Mouse (Mus musculus): ENCODE results near the gene Olr1.
"Not testable (repeated sequence)": the region's sequence is repeated elsewhere in the genome, so short reads cannot be mapped to it uniquely, and the experiment has no call there.

Gene Olr1

GRCm38 (mm10) chr6:129515068-129515467, 8.1 kb upstream of the Olr1 start:
- ChIA-PET POLR2A (no interaction called here), CTCF (no interaction called here)

- ChIA-PET CTCF (no interaction called here), POLR2A (interaction anchor here in 1 of 4 experiments (0.6 kb wide), 1 partner anchor 1987 kb away, joined by 4 read pairs; no protein-coding TSS in a partner anchor)
These were observed 7.4 kb upstream of the Olr1 start for GRCm38 (mm10) chr6:129514376-129514775.

- CTCF ChIA-PET, result no interaction called here
- POLR2A ChIA-PET, result no interaction called here
These were observed 6.4 kb upstream of the Olr1 start for GRCm38 (mm10) chr6:129513409-129513808.

- CTCF ChIA-PET, result no interaction called here
- POLR2A ChIA-PET, result no interaction called here
These were observed 5.9 kb upstream of the Olr1 start for GRCm38 (mm10) chr6:129512868-129513267.

- POLR2A ChIA-PET, result no interaction called here
- CTCF ChIA-PET, result no interaction called here
These were observed 5.4 kb upstream of the Olr1 start, which contains the start of gene Tmem52b for GRCm38 (mm10) chr6:129512367-129512766. Gene Tmem52b, plus strand, starts transcription at chr6:129512555.

- CTCF ChIA-PET, result no interaction called here
- POLR2A ChIA-PET, result interaction anchor here in 1 of 4 experiments (1.9 kb wide), 1 partner anchor 22 kb away, joined by 6 read pairs; the partner anchor contains the start of gene Gabarapl1
These were observed 3.4 kb upstream of the Olr1 start for GRCm38 (mm10) chr6:129510120-129510911.

GRCm38 (mm10) chr6:129503471-129503870, 3.5 kb downstream of the Olr1 start:
- POLR2A ChIA-PET, result no interaction called here
- CTCF ChIA-PET, result no interaction called here

GRCm38 (mm10) chr6:129499516-129499915, 7.4 kb downstream of the Olr1 start:
- POLR2A ChIA-PET, CTCF ChIA-PET: not testable (repeated sequence)

GRCm38 (mm10) chr6:129497345-129498218, 9.4 kb downstream of the Olr1 start:
- POLR2A ChIA-PET, result no interaction called here

GRCm38 (mm10) chr6:129494924-129495323, 12.0 kb downstream of the Olr1 start:
- ChIA-PET POLR2A (no interaction called here), CTCF (interaction anchor here in 1 of 4 experiments (0.7 kb wide), 1 partner anchor 237 kb away, joined by 3 read pairs; no protein-coding TSS in a partner anchor)

More at GRCm38 (mm10) chr6:129497345-129498218, 9.4 kb downstream of the Olr1 start:
- CTCF ChIA-PET, result no interaction called here

GRCm38 (mm10) chr6:129480089-129480958, 26.6 kb downstream of the Olr1 start:
- ChIA-PET CTCF (interaction anchor here in 1 of 4 experiments (0.7 kb wide), 1 partner anchor 292 kb away, joined by 5 read pairs; no protein-coding TSS in a partner anchor), POLR2A (interaction anchor here in 1 of 4 experiments (1.1 kb wide), 1 partner anchor 21 kb away, joined by 3 read pairs; no protein-coding TSS in a partner anchor)

GRCm38 (mm10) chr6:129476404-129477126, 30.4 kb downstream of the Olr1 start:
- POLR2A ChIA-PET, result no interaction called here
- CTCF ChIA-PET, result no interaction called here

- ChIA-PET POLR2A (no interaction called here), CTCF (no interaction called here)
These were observed 34.3 kb downstream of the Olr1 start for GRCm38 (mm10) chr6:129472627-129473026.

GRCm38 (mm10) chr6:129471386-129471785, 35.6 kb downstream of the Olr1 start:
- CTCF ChIA-PET, result interaction anchor here in 1 of 4 experiments (0.6 kb wide), 1 partner anchor 210 kb away, joined by 6 read pairs; no protein-coding TSS in a partner anchor
- POLR2A ChIA-PET, result no interaction called here

GRCm38 (mm10) chr6:129451411-129452039, 55.4 kb downstream of the Olr1 start, which contains the start of gene Clec1a:
Gene Clec1a, minus strand, starts transcription at chr6:129452000.
- POLR2A ChIA-PET, result no interaction called here
- CTCF ChIA-PET, result no interaction called here

- ChIA-PET POLR2A (no interaction called here), CTCF (no interaction called here)
These were observed 57.2 kb downstream of the Olr1 start for GRCm38 (mm10) chr6:129449743-129450142.

- CTCF ChIA-PET, result no interaction called here
- POLR2A ChIA-PET, result interaction anchor here in 1 of 4 experiments (1.3 kb wide), 1 partner anchor 12 kb away, joined by 3 read pairs; no protein-coding TSS in a partner anchor
These were observed 68.9 kb downstream of the Olr1 start for GRCm38 (mm10) chr6:129438033-129438432.

- CTCF ChIA-PET, result interaction anchor here in 2 of 4 experiments (0.7 to 1.0 kb wide), 2 partner anchors 13 to 35 kb away, joined by 3 to 8 read pairs; no protein-coding TSS in a partner anchor
- POLR2A ChIA-PET, result interaction anchor here in 1 of 4 experiments (0.7 kb wide), 1 partner anchor 631 kb away, joined by 3 read pairs; the partner anchor contains the start of gene Klra4
These were observed 70.9 kb downstream of the Olr1 start for GRCm38 (mm10) chr6:129436025-129436424.

Measured in embryonic stem cell, embryonic (primary cell).